Mouse (Mus musculus): ENCODE measurements around the gene Ubtd1.

DNA sequence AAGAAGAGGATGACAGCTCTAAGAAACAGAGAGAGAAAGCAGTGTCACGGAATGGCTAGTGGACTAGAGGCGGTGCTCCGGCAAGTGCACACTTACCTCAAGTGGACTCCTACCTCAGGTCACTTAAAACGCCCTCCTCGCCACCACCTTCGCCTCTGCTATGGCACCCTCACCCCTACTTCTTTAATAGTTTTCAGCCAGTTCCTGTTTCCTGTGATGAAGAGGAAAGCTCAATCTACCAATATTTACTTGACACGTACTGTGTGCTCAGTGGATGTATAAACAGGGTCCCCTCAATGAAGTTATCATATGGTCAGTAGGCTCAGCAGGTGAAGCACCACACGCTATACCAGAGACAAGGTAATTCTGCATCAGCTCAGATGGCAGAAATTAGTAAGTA lies 97.0 kb downstream of the Ubtd1 start:
- no peak for TF ChIP-seq USF1 (IDR thresholded peaks at IDR 0.05; ENCODE audit: low read depth, low read length)
- TF ChIP-seq ZKSCAN1 (IDR thresholded peaks at IDR 0.05; ENCODE audit: low read depth, low read length): no peak
- TF ChIP-seq POLR2AphosphoS2 (IDR thresholded peaks at IDR 0.05; ENCODE audit: low read length): no peak
- TF ChIP-seq CTCF (IDR thresholded peaks at IDR 0.05 in 2 of 3, conservative IDR thresholded peaks at IDR 0.05 in 1 of 3; ENCODE audit: control insufficient read depth in 1 of 3, insufficient read depth in 1 of 3, low read depth in 2 of 3, low read length in 3 of 3, poor library complexity in 1 of 3, severe bottlenecking in 1 of 3): no peak
- no peak for TF ChIP-seq EP300 (IDR thresholded peaks at IDR 0.05; ENCODE audit: low read depth in 1 of 2, low read length in 2 of 2)
- TF ChIP-seq POLR2AphosphoS5 (IDR thresholded peaks at IDR 0.05; ENCODE audit: borderline replicate concordance, low read depth, low read length): no peak
